Mouse (Mus musculus): ENCODE data around the gene CN725425.

Gene CN725425

DNA sequence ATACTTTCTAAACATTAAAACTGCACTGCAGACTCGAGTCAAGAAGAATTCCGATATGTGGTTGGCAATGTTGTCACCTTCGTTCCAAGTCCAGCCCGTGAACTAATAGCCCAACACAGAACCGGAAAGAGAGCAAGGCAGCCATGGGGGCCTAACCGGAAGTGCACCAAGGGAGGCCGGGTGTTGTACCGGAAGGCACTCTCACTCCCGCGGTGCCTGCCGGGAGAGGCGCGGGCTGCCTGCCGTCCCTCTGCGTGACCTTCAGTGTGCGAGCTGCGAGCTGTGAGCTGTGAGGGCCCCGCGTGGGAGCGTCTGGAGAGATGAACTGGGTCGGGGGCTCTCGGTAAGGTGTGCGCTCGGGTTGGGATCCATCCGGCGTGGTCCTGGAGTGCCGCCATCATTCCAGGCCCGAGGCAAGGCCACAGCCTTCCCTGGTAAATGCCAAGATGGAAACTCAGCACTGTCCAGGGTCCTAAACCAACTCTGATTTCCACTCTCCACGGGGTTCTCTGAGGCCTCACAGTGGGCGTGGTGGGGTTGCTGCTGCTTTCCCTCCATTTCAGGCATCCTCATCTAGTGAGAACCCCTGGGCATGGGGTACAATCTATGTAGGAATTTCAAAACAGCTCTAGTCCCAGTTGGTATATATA is at the start of gene CN725425:
Gene CN725425 (plus strand): TSS at position 239 of the 650 bp plus-strand sequence.
- DNase-seq = no peak

DNA sequence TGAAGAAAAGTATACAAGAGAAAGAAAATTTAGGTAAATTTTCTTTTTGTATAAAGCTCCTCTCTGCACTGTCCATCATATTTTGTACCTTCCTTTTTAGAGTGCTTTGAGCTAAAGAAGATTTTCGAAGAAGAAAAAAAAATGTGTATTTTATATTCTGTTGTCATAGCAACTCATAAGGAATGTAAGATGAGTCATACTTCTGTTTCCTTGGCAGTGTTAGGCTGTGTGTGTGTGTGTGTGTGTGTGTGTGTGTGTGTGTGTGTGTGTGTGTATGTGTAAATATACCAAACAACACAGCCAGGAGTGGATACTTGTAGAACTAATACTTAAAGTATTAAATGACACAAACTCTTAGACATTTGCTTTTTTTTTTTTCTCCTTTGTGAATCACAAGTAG is 46.7 kb upstream of the CN725425 start:
- DNase-seq = peak; percentile 12

DNA sequence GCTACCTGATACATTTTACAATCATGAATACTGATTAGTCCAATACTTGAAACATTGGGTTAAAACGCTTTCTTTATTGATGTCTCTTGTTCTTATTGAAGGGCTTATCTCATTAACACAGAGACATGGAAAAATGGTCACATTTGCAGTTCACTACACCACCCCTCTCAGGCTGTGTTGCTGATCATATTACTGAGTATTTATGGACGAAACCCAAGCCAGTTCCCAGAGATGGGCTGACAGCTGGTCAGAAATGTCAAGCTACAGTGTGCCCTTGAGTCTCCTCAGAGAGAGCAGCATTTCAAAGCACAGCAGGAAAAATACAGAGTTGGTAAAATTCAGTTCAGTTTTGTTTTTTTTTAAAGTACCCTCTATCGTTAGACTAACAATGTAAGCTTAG is 46.0 kb upstream of the CN725425 start:
- DNase-seq = no peak

DNA sequence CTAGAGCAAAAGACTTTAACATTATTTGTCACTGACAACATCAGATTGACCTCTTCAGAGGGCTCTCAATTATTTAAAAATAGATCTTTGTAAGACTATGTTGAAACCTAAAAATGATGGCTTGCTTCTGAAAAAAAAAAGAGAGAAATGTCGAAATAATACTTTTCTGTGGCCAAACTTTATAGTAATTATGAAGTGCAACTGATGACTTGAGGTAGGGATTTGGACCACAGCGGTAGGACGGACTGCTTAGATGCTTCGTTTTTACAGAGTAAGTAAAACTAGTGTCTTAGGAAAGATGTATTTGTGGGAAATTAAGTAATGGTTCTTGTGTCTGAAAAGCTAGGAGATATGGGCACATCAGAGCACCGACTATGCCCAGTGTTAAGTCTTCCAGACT is 38.1 kb upstream of the CN725425 start:
- no peak for DNase-seq

DNA sequence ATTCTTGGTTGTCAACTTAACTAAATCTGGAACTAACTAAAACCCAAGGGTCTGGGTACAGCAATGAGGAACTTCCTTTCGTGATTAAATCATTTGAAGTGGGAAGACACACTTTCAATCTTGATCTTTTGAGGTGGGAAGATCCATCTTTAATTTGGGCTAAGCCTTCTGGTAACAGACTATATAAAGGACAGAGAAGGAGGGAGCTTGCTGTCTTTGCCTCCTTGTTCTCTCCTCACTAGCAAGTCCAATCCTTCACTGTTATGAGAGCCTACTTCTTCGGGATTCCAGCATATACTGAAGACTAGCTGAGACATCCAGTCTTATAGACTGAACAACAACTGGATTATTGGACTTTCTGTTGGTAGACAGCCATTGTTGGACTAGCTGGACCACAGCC is 35.8 kb upstream of the CN725425 start:
- no peak for DNase-seq

DNA sequence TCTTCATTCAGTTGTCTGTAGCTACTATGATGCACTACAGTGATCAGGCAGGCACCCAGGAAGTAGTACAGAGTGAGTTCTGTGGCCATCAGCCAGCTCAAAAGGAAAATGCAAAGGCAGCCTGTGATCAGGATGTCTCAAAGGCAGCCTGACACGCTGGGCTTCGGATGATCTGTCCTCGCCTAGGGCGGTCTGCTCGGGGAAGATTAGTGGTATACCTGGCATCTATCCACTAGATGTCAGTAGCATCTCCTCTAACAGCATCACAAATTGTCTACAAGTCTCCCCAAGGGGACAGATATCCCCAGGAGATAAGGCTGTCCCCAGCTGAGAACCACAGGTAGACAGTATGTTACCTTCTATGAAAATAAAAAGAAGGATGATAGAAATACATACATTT is 34.3 kb upstream of the CN725425 start:
- DNase-seq = no peak

DNA sequence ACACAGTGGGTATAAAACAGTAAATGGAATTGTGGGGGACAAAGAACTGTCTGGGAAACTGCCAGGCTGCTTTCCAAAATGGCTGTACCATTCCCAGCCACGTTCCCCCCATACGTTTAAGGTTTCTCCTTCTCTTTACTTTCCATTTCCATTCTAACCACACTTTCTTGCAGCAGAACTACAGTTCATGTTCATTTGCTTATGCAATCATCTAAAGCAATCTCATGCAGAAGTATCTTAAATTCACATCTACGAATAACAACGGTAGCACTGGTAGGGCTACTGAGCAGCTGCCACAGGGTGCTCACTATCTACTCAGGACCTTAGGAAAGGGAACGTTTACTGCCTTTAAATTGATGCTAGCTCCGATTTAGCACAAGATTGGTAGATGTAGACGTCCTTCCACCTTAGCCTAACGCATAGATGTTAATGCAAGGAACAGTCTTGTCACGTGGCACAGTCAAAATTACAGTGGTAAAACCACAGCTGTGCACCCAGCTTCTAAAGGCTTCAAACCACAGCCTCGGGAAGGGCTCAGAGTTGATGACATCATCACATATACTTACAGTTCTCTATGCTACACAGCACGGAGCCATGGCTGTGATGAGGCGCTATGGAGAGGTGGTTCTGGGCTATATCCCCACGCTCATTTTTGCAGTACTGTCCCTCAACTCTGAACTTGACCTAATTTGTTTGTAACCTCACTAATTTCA is 31.3 kb upstream of the CN725425 start:
- no peak for DNase-seq

DNA sequence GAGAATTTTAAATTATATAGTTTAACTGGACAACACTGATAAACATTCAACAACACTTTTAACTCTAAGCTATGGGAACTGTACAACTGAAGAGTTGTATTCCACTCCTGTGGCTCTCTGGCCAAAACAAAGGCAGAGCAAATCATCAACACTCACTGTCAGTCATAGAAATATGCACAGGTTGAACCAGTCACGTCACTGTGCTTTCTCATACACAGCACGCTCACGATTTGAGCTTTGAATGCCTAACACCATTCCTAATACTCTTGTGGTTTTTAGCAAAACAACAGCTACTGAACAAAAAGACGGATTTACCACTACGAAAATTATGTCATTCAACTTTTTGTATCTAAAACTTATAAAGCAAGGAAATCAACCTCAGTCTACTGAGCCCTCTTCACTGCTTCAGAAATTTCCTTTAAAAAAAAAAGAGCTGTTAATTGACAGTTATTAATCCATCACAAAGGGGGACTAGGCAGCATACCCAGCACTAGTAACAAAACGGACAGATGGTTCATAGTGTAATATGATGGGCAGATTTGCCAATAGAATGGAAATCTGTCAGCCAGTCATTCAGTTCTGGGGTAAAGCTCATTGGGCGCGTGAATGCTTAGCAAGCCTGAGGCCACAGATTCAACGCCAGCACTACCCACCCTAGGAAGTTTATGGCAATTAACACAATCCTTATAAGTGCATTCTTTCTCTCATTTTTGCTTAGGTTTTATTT is 28.5 kb upstream of the CN725425 start:
- no peak for DNase-seq

DNA sequence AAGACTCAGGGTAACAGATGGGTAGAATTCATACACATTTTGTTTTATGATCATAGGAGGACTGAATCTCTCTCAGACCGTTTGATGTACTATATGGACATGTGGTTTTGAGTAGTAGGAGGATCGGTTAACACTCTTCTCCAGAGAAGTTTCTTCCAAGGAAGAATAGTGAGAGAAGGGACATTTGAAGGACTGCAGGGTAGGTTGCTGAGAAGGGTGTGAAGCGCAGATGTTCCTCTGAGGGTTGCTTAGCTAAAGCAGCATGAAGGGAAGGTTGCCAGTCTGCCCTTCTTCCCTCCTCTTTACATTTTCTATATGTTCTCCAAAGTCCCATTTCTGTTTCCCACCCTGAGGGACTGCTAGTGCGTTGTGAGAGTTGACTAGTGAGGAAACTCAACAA is 28.0 kb upstream of the CN725425 start:
- no peak for DNase-seq

DNA sequence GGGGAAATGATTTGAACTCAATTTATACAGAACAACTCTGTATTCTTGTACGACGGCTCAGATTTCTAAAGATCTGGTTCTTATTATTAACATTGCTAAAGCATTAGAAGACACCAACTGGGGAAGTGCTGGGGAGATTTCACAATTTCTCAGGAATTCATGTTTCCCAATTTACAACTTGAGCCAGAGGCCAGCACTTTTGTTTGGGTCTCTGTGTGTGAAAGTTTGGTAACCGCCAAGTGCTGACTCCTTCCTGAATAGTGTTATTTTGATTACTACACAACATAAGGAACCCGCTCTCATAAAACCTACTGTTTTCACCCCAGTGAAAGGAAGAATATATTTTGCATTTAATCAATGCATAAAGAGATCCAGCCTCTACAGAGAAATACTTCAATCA is 27.1 kb upstream of the CN725425 start:
- no peak for DNase-seq

DNA sequence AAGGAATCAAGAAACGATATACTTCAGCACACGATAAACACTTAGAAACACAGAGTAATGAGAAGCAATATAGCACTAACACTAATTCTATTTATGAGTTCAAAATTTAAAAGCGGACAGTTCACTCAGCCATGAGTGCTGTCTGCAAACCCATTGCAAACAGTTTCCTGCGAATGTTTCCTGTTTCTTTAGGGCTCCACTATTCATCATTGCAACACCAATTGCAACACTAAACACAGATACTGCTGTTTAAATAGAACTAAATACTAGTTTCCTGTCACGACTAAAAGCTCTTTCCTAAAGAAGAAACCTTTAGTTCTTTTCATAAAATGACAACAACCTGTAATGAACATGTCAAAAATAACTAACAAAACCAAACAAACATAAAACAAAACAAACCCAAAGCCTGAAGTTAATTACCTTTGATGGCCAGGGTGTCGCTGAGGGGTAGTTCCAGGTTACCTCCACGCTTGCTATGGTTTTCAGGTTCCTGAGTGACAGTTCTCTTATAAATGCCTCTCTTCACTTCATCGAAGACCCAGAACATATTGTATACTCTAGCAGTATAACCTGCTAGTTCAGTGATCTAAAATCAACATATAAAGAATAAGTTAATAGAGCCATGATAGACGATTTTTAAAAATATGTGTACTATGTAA is 20.5 kb upstream of the CN725425 start:
- no peak for DNase-seq

DNA sequence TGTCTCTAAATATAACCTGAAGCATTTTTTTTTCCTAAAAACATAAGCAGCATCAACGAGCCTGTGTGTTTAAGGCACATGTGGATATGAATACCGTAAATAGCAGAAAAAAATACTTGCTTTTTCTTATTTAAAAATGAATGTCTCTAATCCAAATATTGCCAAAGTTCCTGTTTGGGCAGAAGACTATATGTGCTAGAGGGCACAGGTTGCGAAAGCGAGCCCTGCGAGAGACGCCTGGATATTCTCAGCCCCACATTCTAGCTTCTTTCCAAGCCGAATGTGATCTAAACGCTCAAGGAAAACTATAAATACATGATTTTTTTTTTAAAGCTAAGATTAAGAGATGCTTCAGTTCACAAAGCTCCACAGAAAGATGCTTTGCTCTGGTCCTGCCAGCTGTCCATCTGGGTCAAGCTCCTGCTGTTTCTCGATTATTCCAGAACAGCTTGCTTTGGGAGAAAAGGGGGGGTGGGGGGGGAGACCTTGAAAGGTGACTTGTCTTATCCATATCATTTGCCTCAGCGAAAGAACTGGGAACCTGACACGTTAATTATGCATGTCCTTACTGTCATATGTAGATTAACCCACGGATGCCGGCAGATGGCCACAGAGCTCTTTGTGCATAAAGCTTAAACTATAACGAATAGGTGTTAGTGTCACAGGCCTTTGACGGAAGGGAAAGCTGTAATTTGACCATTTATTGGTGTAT is 19.2 kb upstream of the CN725425 start:
- no peak for DNase-seq

DNA sequence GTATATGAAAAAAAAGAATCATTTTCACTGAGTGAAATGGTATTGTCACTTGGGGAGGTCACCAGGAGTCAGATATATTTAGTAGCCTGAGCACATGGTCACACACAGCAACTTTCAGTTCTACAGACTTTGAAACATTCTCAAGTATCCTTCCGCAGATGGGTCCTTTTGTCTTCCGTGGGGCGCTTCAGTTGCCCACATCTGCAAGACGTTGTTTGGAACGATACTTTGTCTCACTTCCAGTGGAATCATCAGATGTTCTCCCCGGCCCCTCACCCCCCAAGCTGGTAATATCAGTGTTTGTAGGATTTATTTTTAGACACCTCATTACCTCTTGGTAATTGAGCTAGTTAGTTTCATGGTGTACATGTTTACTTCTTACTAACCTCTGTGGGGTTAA is 12.9 kb upstream of the CN725425 start:
- no peak for DNase-seq

DNA sequence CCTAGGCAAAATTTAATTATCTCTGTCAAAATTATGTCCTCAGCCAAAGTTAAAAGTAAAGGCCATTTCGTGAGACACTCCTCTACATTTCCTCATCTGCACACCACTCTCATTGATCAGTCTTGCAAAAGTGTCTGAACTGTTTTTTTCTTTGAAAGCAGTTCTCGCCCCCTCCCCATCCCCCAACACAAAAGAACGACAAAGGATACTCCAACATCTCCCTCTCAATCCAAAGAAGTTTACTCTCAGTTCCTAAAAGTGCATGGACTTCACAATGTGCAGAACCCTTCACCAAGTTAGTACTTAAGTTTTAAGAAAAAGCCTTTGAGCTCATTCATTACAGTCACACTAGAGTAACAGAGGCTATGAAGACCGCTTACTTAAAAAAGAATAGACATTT is 9.3 kb upstream of the CN725425 start:
- DNase-seq = no peak

DNA sequence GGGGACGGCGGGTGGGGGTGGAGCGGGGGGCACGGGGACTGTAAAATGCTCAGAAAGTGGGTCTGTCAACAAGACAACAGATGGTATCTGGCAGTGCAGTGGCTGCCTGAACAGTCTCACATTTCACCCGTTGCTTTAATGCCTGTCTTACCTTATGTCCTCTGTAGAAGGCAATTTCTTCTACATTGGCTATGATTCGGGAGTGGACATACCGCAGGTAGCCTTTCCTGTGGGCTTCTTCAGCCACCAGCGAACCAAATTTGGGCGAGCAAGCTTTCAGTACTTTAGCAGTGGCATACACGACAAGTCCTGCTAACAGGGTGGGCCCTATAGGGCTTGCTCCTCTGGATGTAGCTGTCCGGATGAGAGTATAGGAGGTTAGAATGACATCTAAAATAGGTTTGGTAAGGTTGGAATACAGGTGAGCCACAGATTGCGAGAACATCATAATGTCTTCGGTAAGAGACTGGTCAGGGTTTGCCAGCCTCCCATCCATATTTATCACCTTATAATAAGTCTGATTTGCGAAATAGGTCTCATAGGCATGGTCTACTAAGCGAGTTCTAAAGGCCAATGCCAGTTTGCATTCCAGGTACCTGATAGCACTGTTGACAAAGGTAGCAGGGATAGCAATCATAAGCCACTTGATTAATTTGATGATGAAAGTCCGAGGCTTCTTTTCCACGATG is 8.6 kb upstream of the CN725425 start:
- DNase-seq = no peak

DNA sequence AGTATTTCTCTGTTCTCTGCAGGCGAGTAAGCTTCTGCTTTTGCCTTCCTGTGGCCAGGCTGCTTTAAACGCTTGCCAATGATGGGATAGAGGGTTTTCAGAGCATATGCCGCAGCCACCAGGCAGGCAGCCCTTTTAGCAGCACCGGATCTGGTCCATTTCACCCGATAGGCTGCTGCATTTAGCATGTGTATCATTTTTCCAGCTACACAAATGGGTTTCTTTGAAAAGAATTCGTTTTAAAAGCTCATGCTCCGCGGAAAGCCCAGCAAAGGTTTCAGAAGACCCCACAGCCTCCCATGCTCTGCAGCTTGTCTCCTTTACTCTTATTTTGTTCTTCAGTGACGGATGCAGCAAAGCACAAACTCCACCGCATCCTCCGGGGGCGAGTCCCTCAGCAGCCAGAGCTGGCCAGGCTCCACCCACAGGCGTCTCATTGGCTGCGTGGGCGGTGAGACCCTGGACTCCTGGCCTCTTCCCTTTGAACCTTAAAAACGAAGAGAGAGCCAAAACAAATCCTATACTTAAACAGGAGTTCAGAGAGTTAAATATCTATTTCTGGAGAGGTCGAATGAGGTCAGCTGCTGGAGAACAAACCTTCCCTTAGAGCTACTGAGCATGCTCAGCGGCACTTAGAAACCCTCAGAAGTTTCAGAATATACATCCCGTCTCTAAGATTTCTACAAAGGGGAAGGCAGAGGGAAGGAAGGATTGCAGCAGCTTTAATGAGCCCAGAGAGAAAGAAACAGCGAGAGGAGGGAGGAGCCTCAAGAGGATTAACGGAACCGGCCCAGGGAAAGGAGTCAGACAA is 7.7 kb upstream of the CN725425 start, which contains the start of gene Abcd2:
Gene Abcd2 (minus strand): TSS at position 388 of the 811 bp plus-strand sequence.
- peak; percentile 70 for DNase-seq

DNA sequence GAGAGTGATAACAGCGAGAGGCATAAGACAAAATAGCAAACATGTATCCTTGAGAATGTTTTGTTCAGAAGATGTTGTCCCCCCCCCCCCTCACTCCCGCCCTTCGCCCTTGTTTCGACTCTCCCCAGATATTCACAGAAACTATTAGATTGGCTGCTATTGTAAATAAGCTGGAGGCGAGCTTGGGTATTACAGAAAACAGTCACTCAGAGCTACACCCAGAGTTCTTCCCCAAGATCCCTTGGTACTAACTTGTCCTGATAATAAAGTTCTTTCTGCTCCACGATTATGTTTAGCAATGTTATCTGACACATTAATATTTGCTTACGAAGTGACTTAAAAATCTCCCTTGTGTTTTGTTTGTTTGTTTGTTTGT is 7.1 kb upstream of the CN725425 start:
- no peak for DNase-seq

DNA sequence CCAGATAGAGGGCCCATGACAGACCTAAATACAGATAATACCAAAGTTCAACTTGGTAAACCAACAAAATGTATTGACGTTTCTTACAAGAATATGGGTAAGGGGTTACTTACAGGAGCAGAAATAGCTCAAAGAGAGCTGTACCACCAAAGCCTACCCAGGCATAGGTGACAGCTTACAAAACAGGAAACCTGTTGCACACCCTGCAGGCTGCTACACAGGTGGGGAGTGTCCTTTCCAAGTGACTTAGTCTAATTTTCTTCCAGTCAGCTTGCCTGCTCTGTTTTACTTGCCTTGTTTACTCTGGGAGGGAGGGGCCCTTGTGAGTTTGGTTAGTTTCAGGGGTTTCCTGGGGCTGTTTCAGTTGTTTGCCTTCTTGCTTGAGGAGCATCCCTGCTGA is 1.5 kb downstream of the CN725425 start:
- no peak for DNase-seq

DNA sequence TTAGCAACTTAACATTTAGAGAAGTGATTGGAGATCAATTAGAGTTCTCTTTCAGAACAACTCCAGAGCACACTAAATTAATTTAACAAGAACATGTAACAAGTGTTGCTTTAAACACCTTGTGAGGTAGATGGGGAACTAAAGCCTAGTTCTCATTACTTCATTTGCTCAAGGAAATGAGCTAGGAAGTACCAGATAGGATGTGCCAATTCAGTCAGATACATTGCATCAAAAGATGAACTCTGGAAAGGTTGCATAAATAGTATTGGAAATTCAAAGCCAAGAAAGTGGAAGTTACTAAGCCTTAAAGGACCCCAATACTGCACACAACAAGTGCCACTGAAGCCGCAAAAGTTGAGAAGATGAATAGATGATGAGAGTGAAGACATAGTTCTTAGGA is 3.2 kb downstream of the CN725425 start:
- DNase-seq = no peak

DNA sequence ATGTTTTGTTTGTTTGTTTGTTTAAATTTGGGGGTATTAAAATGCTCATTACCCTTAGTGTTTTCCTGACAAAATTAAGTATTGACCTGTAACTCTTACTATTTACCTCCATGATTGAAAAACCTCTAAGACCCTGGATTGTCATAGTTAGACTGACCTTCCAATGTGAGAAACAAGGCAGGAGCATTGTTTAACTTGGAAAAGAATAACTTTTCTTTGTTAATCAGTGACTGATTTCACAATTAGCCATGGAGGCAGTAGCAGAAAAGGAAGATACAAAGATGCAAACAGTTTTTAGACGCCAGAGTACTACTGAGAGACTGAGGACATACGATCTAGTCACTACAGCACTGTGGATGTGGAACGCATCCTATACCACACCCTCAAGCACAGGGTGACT is 4.2 kb downstream of the CN725425 start:
- DNase-seq = no peak

DNA sequence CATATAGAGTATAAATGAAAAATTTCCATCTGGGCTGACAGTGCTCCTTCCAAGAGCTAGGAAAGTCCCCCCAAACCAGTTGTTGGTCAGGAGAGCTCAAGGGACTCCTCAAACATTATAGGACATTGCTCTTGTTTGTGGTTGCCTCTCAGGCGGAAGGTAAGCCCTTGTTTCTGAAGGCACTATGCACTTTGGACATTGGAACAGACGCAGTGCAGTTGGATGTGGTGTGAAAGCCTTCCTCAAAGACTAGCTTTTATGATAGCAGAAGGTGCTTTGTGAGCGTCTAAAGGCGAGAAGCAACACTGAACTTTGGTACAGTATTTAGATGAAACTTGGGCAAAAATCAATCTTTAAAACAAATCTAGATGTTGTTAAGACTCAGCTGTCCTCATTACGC is 7.2 kb downstream of the CN725425 start:
- no peak for DNase-seq

Measured in lung, postnatal 14 days (tissue).